Mouse (Mus musculus) megakaryocyte-erythroid progenitor cell, adult 5-6 weeks (primary cell): ENCODE results near the gene Mrpl51. TPM values are rescaled to one million over a fixed set of nuclear protein-coding genes. Genes with fewer than 3 reads are reported as not detected.

ENCODE experiments used
- ATAC-seq: replicated peaks from 2 replicates; pipeline ENCODE4 v1.8.0; 2016; ENCODE audit warnings: mild to moderate bottlenecking, inconsistent platforms; ENCODE audit not compliant: severe bottlenecking, poor library complexity, low FRiP score, low TSS enrichment
- total RNA-seq, 2 experiments: library from RNA; stranded (forward) in 1 of 2; stranded (reverse) in 1 of 2; fragments of 200-1000, 215-1000 nt in 1 of 2; fragments of >200 nt in 1 of 2; fragmentation: Nextera tagmentation in 1 of 2; gene quantifications; 2 replicates each; pipeline ENCODE4 v1.2.3; 2014 to 2017

Mrpl51 gene
- total RNA-seq (2014; fragmentation: Nextera tagmentation) (163 and 194 TPM in 2 replicates), total RNA-seq (2017) (120 and 151 TPM in 2 replicates)

DNA sequence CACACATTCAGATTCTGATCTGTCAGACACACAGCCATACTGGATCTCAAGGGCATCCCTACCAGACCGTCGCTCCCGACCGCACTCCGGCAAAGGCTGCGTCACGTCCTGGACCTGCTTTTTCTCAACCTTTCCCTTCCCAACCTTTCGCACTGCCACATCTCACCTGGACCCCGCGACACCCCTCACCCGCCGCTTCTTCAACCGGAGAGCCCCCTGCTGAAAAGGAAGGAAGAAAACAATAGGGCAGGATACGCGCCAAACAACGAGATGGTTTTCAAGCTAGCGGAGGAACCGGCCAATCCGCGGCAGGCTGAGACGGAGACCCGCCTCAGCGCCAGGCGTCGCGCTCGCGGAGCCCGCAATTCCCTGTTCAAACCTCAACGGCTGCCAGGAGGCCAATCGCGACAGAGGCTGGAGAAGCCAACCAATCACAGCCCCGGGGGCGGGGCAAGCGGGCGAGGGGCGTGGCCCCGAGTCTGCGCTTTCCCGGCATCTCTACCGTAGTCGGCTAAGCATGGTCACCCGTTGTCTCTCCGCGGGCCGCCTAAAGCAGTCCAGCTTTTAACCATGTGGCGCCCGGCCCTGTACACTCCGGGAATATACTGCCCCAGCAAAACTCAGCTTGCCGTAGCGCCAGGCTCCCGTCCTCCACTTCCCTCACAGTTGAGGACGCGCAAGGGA lies at the start of gene Mrpl51, which contains the start of gene Ncapd2:
TSS of gene Mrpl51 (plus strand) at position 470 of the 684 bp plus-strand sequence.
TSS of gene Ncapd2 (minus strand) at position 370 of the 684 bp plus-strand sequence.
- peak; percentile 91 for ATAC-seq

DNA sequence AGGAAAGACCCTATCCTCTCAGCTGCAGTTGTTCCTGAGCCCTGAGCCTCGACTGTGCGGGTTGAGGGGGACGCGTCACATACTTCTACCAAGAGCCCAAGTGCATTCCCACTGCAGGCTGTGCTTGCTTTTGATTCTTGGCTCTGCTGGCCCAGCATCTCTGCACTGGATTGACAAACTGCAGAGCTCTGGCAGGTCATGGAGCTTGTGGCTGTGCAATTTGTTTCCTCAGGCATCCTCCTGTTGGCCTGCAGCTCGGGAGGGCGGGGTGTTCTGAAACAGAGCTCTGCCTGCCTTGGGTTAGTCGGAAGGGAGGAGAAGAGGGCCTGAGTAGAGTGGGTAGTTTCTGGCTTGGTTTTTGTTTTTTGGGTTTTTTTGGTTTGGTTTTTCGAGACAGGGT lies 49.2 kb upstream of the Mrpl51 start:
- no peak for ATAC-seq

DNA sequence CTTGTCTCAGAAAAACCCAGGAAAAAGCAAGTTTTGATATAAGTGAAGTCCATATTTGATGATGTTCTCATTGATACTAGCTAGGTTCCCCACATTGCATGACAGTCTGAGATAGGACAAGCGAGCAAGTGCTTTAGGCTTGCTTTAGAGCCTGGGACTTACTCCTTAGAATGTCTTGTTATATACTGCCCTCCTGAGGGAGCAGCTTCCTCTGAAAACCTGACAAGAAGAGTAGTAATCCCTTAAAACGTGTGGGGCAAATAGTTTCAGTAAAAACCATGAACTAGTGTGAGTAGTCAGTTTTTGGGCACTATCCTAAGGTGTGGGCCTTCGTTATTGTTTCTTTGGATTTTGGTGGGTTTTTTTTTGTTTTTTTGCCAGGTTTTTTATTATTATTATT lies 48.5 kb upstream of the Mrpl51 start:
- no peak for ATAC-seq

DNA sequence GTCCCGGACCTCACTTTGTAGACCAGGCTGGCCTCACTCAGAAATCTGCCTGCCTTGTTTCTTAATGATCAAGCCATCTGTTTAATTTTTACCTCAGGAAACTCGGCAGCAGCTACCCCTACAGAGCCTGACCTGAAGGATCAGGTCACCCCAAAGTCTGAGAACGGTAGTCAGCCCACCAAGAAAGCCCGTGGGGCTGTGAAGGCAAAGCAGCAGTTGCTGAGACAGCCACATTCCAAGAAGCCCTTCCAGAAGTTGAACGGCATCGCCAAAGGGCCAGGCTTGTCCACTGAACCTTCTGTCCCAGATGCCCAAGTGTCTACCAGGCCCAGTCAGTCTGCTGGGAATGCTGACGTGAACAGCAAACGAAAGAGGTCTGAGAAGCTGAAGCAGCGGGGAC lies 47.7 kb upstream of the Mrpl51 start:
- no peak for ATAC-seq

DNA sequence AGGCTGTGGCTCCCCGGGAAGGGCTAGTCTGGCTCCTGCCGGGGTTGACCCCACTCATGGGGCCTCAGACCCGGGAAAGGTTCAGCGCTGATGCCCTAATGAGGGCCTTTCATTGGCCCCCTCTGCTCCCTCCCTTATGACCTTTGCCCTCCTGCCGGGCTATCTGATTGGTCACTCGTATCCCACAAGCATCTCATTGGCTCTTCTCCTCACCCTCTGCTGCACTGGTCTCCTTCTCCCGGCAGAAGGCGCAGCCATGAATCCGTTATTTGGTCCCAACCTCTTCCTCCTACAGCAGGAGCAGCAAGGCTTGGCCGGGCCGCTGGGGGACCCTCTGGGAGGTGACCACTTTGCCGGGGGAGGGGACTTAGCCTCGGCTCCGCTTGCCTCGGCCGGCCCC lies 46.6 kb upstream of the Mrpl51 start, which contains the start of gene Iffo1:
TSS of gene Iffo1 (plus strand) at position 241 of the 400 bp plus-strand sequence.
- peak; percentile 83 for ATAC-seq

DNA sequence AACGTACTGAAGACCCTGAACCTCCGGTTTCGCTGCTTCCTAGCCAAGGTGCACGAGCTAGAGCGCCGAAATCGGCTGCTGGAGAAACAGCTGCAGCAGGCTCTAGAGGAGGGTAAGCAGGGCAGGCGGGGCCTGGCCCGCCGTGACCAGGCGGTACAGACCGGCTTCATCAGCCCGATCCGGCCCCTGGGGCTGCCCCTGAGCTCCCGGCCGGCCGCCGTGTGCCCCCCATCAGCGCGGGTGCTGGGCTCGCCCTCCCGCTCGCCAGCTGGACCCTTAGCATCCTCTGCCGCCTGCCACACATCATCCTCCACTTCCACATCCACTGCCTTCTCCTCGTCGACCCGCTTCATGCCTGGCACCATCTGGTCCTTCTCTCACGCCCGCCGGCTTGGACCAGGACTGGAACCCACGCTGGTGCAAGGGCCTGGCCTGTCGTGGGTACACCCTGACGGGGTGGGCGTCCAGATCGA lies 46.1 kb upstream of the Mrpl51 start:
- no peak; the same call in 1 of the 2 replicates for ATAC-seq

DNA sequence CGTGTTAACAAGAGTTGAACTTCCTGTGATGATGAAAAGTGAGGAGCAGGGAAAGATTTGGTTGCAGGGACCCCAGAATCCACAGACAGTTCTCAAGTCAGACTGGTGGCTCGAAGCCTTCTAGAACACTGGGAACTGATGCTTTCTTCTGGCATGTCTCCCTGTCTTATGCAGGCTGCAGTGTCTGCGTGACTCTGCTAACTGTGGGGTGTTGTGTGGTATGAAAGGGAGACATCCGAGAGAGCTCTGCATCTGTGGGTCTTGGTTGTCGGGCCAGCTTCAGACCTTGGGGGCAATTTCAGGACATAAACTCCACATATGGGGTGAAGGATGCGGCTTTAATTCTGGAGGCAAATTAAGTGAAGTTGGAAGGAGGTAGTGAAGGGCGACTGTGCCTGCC lies 45.5 kb upstream of the Mrpl51 start:
- no peak for ATAC-seq

DNA sequence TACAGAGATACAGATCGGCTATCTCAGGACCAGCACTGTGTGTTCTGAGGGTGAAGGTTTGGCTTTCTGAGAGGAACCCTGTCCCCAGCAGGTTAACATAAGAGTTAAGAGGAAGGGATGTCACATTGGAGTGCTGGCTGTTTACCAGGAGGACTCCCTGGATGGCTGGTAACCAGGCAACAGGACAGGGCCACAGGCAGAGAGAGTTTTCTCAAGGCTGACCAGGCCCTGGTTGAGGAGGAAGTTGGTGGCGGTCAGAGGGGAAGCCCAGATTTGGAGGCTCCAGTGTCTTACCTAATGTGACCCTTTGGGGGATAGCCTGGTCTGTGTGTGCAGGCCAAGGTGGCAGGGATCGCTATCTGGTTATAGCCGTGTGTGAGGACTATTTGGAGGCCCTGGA lies 44.8 kb upstream of the Mrpl51 start:
- ATAC-seq, result peak; percentile 3; the same call in 1 of the 2 replicates

DNA sequence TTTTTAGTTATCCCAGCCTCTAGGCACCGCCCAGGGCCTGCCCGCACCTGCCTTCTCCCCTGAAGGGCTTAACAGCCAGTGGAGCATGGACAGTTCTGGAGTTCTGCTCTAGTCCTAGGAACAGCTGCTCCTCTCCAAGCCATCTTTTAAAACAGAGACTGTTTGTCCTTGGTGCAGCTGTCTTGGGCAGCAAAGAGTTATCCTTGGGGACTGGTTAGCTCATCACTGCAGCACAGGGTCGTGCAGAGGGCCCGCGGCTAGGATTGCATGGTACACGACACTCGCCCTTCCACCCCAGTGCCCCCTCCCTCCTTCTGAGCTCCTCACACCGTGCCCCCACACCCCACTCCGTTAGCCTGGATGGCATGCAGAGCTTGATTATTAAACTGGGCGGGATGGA lies 44.3 kb upstream of the Mrpl51 start:
- ATAC-seq, result no peak

DNA sequence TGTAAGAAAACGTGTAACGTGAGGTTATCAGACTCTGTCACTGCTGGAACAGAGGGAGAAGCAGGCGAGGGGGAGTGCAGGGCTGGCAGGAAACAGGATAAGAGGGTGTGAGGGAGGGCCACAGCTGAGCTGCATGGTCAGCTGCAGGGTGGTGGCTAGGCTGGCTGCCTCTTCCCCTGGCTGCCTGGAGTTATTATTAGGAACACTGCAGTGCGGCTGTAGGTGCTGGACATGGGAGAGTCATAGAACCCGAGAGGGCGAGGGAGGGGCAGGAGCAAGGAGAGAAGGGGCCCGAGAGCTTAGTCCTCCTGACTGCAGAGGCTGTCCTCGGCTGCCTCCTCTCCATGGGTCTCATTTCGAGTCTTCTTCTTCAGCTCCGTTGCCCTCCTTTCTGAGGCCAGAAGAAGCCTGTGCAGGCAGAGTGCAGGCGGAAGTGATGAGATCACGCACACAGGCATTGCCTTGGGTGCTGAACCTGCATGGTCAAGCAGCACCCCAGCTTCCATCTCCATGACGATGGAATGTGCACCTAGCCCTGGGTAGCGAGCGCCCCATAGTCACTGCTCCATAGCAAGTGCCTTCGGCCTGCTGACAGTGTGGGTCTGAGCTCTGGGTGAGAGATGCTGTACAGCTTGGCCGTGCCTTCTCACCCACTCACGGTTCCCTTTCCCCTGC lies 43.2 kb upstream of the Mrpl51 start:
- no peak for ATAC-seq

DNA sequence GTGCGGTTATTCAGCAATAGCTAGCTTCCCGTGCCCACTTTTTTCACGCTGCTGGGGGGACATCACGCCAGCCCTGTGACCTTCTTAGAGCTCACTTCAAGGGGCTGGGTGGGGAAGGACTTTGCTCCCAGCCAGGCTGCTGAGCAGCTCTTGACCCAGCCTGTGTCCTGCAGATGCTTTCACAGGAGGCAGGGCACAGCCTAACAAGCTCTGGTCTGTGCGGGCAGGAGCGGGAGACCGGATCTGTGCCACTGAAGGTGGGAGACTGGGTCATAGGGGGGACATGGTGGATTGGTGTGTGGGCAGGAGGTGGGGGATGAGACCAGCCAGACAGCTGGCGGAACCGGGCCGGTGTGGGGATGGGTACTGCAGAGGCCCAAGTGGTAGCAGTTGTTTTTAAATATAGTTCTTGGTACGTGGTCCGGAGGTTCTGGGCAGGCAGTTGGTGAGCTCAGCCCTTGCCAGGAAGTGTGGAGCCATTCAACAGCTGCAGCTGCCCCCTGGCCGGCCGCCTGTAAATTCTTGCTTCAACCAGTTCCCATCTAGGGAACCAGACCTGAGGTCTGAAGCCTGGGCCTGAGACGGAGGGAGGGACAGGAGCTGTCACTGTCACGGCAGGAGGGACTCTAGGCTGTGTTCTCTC lies 42.6 kb upstream of the Mrpl51 start:
- ATAC-seq, result no peak

DNA sequence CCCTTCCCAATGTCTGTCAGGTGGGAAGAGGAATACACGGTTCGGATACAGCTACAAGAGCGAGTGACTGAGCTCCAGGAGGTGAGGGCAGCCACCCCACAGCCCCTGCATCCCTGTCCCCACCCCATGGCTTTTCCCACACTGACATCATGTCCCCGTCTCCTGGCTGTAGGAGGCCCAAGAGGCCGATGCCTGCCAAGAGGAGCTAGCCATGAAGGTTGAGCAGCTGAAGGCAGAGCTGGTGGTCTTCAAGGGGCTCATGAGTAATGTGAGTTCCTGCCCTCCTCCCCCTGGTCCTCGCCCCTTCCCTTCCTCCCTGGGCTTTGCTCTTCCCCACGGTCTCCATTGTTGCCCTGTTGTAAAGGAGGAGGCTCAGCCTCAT lies 42.0 kb upstream of the Mrpl51 start:
- no peak for ATAC-seq

DNA sequence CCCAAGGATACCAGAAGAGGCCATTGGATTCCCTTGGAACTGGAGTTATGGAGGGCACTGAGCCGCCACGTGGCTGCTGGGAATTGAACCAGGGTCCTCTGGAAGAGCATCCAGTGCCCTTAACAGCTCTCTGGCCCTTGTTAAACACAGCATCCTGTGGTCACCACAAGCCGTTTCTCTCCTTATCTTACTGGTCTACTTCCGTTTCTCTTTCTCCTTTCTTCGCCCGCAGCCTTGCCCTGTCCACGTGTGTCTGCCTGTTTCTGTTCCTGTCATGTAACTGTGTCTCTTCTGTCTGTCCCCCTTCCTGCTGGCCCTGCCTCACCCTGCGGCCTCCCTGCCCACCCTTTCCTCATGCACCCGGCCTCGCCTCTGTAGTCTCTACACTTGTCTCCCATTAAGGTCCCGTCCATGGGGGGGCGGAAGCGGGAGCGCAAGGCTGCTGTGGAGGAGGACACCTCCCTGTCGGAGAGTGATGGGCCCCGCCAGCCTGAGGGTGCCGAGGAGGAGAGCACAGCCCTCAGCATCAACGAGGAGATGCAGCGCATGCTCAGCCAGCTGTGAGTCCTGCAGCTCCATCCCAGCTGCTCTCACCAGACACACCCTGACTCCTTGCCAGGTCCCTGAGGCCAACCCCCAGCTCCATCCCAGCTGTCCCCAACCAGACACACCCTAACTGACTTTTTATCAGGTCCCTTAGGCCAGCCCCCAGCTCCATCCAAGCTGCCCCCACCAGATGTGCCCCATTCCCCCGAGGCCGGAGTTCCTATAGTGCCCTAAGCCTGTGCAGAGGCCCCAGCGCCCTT lies 39.2 kb upstream of the Mrpl51 start:
- peak; percentile 44 for ATAC-seq

DNA sequence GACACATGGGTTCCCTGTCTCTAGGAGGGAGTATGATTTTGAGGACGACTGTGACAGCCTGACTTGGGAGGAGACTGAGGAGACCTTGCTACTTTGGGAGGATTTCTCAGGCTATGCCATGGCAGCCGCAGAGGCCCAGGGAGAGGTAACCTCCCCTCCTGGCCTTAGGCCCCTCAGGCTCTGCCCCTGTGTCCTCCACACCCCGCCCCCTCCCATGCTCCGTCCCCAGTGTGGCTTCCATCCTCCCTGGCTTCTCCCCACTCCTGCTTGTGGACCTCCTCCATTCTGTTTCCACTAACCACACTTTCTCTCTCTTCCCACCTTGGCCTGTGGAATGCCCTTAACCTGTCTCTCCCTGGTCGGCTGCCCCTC lies 38.6 kb upstream of the Mrpl51 start:
- no peak for ATAC-seq

DNA sequence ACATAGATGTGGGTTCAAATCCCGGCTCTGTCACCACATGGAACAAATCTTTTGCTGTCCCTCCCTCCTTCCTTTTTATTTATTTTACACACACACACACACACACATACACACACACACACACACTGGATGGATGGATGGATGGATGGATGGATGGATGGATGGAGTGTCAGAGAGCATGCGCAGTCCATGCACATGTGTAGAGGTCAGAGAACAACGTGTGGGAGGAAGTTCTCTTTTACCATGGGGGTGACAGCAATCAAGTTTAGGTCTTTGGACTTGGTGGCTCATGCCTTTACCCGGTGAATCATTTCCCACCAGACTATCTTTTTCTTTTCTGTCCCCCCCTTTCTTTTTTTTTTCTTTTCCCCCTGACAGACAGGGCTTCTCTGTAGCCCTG lies 37.9 kb upstream of the Mrpl51 start:
- ATAC-seq, result no peak

DNA sequence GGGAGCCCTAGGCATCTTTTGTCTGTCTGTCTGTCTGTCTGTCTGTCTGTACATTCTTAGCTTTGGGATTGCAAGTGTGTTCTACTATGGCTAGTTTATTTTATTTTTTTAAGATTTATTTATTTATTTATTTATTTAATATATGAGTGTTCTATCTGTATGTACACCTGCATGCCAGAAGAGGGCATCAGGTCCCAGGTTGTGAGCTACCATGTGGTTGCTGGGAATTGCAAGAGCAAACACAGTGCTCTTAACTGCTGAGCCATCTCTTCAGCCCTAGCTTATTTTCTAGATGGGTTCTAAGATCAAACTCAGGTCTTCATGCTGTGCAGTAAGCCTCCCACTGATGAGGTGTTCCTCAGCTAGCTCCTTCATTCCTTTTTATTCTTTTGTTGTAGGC lies 37.1 kb upstream of the Mrpl51 start:
- 0 out of 2 replicates have a peak, but pooled peaks have one; percentile 28 for ATAC-seq

DNA sequence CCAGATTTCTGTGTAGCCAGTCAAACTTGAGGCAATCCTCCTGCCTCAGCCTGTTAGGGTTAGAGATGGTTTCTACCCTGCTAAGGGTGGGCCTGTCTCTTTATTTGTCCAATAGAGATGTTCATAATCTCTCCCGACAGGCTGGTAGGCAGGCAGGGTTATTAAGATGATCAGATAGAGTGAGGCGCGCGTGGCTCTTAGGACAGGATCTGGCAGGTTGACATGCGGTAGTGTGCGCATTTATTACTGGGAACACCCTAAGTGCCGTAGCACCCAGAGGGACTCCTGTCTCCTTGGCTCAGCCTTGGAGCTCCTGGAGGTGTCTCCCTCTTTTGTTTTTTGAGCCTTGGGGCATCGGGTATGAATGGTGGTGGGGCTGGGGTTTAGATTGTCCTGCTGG lies 36.3 kb upstream of the Mrpl51 start:
- peak; percentile 40 for ATAC-seq

DNA sequence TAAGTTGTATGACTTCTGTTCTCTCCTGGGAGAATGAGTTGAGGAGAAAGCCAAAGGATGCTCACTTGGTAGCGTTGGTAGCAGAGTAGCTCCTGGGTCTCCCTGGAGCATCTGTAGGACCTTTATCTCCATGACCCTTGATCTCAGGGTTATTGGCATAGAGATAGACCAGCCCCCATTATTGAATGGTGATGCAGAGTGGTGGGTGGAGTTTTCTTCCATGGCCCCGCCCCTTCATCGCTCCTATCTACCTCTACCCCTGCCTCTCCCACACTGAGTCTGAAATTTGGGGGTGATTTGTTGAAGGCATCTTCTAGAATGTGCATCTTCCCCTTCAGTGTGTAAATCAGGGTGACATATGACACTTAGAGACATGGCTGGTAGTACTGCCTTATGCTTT lies 35.1 kb upstream of the Mrpl51 start:
- ATAC-seq, result no peak

DNA sequence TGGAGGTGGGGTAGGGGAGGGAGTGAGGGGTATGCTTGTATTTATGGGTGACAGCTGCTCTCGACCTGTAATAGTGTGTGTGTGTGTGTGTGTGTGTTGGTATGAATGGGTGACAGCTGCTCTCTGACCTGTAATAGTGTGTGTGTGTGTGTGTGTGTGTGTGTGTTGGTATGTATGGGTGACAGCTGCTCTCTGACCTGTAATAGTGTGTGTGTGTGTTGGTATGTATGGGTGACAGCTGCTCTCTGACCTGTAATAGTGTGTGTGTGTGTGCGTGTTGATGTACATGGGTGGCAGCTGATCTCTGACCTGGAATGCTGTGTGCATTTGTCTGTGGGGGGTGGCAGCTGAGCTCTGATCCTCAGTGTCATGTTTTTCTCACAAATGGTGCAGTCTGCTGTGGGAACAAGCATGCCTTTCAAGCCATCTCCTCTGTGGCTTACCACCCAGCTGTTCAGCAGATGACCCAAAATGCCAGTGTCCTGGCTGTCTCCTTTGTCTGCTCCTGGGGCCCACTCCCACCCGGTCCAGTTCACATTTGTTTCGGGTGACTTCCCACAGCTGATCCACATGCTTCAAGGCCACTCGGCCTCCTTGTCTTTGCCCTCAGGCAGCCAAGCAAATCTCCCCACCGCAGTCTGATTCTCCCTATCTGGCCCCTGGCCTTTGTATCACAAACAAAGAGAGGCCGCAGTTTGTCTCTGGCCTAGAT lies 34.5 kb upstream of the Mrpl51 start:
- no peak for ATAC-seq
